Mouse (Mus musculus) hindbrain, postnatal 0 days (tissue): ENCODE measurements around the gene Dusp1. TPM values are rescaled to one million over a fixed set of nuclear protein-coding genes. Genes with fewer than 3 reads are reported as not detected.

ENCODE experiments used
- ATAC-seq: fragments of 200-750 bp; cut with Nextera tagmentation; 2 replicates; pipeline ENCODE4 v1.8.0; 2017; ENCODE audit warnings: mild to moderate bottlenecking, moderate TSS enrichment, moderate library complexity
- DNase-seq: peaks from one replicate; pipeline ENCODE4 v3.0.0-alpha.2; 2015; ENCODE audit warnings: low spot score
- H3K27ac ChIP-seq: fragments of 300-500 bp; sonication (generic); 2 replicates; pipeline ENCODE4 v1.5.1; 2014; ENCODE audit warnings: mild to moderate bottlenecking
- H3K27me3 ChIP-seq: fragments of 300-500 bp; sonication (generic); 2 replicates; pipeline ENCODE4 v1.6.1; 2014; ENCODE audit warnings: low read length, mixed read lengths; ENCODE audit not compliant: insufficient read depth
- H3K36me3 ChIP-seq: fragments of 300-500 bp; sonication (generic); 2 replicates; pipeline ENCODE4 v1.6.1; 2014; ENCODE audit warnings: low read length, mixed read lengths; ENCODE audit not compliant: insufficient read depth
- H3K4me1 ChIP-seq: fragments of 300-500 bp; sonication (generic); 2 replicates; pipeline ENCODE4 v1.6.1; 2014; ENCODE audit warnings: antibody characterized with exemption, low read length, mixed read lengths; ENCODE audit not compliant: insufficient read depth
- H3K4me2 ChIP-seq: fragments of 300-500 bp; sonication (generic); 2 replicates; pipeline ENCODE4 v1.6.1; 2014; ENCODE audit warnings: low read depth, mild to moderate bottlenecking, low read length, moderate library complexity, mixed read lengths
- H3K4me3 ChIP-seq: fragments of 300-500 bp; sonication (generic); 2 replicates; pipeline ENCODE4 v1.5.1; 2014; ENCODE audit warnings: low read length
- H3K9ac ChIP-seq: fragments of 300-500 bp; sonication (generic); replicated peaks from 2 replicates; pipeline ENCODE4 v1.6.1; 2014; ENCODE audit warnings: mild to moderate bottlenecking, low read length, moderate library complexity, mixed read lengths
- H3K9me3 ChIP-seq: fragments of 300-500 bp; sonication (generic); 2 replicates; pipeline ENCODE4 v1.6.1; 2016; ENCODE audit warnings: low read length, mixed read lengths
- CTCF ChIP-seq: IDR thresholded peaks from 2 replicates; pipeline ENCODE4 v1.5.1; 2016; ENCODE audit warnings: antibody characterized with exemption, control low read depth, low read depth
- WGBS: fragments of 180-500 bp; shearing (Covaris S2); extraction: QIAGEN DNeasy Blood & Tissue Kit; methylation state at CpG from one replicate; pipeline ENCODE4 v1.1.7; 2014; 5-methylcytosine and 5-hydroxymethylcytosine counted together
- polyA plus RNA-seq: library from polyadenylated mRNA; unstranded; fragments of >200 nt; fragmentation: Nextera tagmentation; extraction: Ambion mirVana; gene quantifications from 2 replicates; pipeline ENCODE4 v1.2.1, GENCODE M21; 2015
- total RNA-seq: library from RNA; depleted of rRNA; stranded (reverse); fragments of >200 nt; gene quantifications from 2 replicates; pipeline ENCODE4 v1.2.3, GENCODE M21; 2014

Gene Dusp1
- total and polyA plus RNA-seq, 2 experiments from 2014 or later = 27.0 to 51.4 TPM

- Histone ChIP-seq H3K9ac (no peak overlapping the region), H3K36me3 (no peaks in the 10 kb centered on the region), H3K4me3 (no peak overlapping the region), H3K4me2 (no peak overlapping the region), H3K27ac (no peak overlapping the region), H3K4me1 (no peaks in the 10 kb centered on the region; the same call in 1 of the 2 replicates), H3K27me3 (no peaks in the 10 kb centered on the region), H3K9me3 (no peaks in the 10 kb centered on the region)
- DNase-seq (no peak), ATAC-seq (no peak)
- TF ChIP-seq CTCF = no peak
- 18% methylated on average over 12 of the region's 12 CpGs for WGBS
These were observed 12.6 kb downstream of the Dusp1 start for GRCm38 (mm10) chr17:26549148-26549809.

DNA sequence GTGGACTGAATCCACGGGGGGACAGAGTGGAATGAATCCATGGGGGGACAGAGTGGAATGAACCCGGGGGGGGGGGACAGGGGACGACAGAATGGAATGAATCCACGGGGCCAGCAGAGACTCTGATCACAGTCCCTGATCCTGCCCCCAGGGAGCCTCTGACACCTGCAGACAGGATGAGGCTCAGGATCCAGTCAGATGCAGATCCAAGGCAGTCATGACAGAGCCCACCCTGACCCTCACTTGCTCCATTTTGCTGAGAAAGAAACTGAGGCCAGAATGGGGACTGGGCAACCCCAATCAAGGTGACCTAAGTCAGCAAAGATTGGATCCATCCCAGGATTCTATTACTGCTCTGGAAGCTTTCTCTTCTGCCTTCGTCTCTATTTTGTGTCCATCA, 13.4 kb downstream of the Dusp1 start:
- no peaks in the 10 kb centered on the region for H3K27me3 ChIP-seq
- H3K9me3 ChIP-seq = no peaks in the 10 kb centered on the region
- DNase-seq (no peak), ATAC-seq (no peak)
- H3K9ac ChIP-seq = no peak overlapping the region
- no peak overlapping the region for H3K4me3 ChIP-seq
- H3K27ac ChIP-seq = no peak overlapping the region
- 12% methylated on average over 4 of the region's 5 CpGs for WGBS
- H3K4me1 ChIP-seq = no peaks in the 10 kb centered on the region; the same call in 1 of the 2 replicates
- H3K36me3 ChIP-seq = no peaks in the 10 kb centered on the region
- H3K4me2 ChIP-seq = no peak overlapping the region
- TF ChIP-seq CTCF = no peak

DNA sequence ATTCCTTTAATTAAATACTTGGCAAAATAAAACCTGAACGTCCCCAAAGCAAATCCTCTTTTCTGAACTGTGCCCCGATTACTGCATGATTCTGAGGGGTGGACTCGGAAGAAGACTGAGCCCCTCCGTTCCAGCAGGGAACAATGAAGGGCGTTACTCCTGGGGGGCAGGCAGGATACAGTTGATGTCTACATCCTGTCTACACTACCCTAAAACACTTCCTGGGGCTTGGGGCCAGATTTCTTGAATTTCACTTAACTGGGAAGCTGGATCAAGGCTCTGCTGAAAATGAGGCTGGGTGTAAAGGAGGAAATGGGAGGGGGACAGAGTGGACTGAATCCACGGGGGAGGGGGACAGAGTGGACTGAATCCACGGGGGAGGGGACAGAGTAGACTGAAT, 14.2 kb downstream of the Dusp1 start:
- 40% methylated on average over 7 of the region's 7 CpGs for WGBS
- H3K27ac ChIP-seq = no peak overlapping the region
- H3K9ac ChIP-seq = no peak overlapping the region
- no peak overlapping the region for H3K4me2 ChIP-seq
- DNase-seq (no peak), ATAC-seq (no peak)
- no peaks in the 10 kb centered on the region for H3K9me3 ChIP-seq
- no peaks in the 10 kb centered on the region for H3K36me3 ChIP-seq
- no peak for TF ChIP-seq CTCF
- no peaks in the 10 kb centered on the region for H3K27me3 ChIP-seq
- no peaks in the 10 kb centered on the region; the same call in 1 of the 2 replicates for H3K4me1 ChIP-seq
- H3K4me3 ChIP-seq = no peak overlapping the region

DNA sequence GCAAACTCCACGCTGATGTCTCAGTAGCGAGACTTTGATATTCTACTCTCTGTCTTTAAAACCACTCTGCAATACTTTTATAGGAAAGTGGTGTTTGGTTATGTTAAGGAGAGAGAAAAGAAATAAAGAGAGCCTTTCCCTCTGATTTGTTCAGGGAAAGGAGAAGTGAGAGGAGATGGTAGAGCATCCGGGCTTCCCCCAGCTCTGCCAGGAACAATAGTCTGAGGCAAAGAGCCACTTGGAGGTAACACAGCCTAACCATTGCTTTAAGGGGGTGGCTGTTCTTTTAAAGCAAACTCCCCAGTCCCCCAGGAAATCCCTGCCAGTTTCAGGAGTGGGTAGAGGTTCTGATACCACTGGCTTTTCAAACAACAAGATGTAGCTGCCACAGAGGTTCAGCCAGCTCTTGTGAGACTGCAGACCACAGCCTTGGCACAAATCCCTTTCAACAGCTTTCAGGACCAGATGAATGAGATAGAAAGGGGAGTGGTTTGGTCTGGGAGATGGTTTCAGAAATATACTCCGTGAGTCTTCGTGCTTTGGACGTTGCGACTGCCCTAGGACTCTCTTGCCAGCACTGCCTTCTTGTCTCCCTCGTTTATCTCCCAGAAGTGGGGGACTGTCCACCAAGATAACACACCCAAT, 17.5 kb downstream of the Dusp1 start:
- Histone ChIP-seq H3K4me3 (no peak overlapping the region), H3K4me1 (no peaks in the 10 kb centered on the region; the same call in 1 of the 2 replicates), H3K27me3 (no peaks in the 10 kb centered on the region), H3K4me2 (no peak overlapping the region), H3K9me3 (no peaks in the 10 kb centered on the region), H3K36me3 (no peaks in the 10 kb centered on the region), H3K9ac (no peak overlapping the region), H3K27ac (no peak overlapping the region)
- DNase-seq (no peak), ATAC-seq (no peak)
- TF ChIP-seq CTCF = no peak
- WGBS = 78% methylated on average over 8 of the region's 8 CpGs

DNA sequence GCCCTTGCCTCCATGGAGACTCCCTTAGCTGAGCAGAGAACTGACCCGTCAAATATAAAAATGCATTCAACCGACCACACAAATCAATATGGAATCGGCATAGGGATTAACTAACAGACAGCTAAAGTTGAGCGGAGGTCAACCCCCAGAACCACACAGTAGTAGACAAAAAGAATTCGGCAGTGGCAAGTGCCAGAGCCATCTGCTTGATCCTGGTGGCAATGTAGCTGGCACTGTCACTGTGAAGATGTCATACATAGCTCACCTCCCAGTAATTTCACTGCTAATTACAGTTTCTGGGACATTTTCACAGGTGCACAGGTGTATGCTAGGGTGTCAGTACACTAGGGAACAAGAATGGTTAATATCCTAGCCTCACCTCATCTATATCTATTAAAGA, 21.8 kb downstream of the Dusp1 start:
- Histone ChIP-seq H3K27me3 (no peaks in the 10 kb centered on the region), H3K9ac (no peak overlapping the region), H3K4me3 (no peak overlapping the region), H3K4me2 (no peak overlapping the region), H3K9me3 (no peaks in the 10 kb centered on the region), H3K36me3 (no peaks in the 10 kb centered on the region), H3K27ac (no peak overlapping the region), H3K4me1 (no peaks in the 10 kb centered on the region)
- WGBS = 73% methylated on average over 5 of the region's 5 CpGs
- ATAC-seq (no peak), DNase-seq (no peak)
- TF ChIP-seq CTCF = no peak

- Histone ChIP-seq H3K9ac (no peak overlapping the region), H3K9me3 (no peaks in the 10 kb centered on the region), H3K27ac (no peak overlapping the region), H3K4me3 (no peak overlapping the region), H3K27me3 (no peaks in the 10 kb centered on the region), H3K36me3 (no peaks in the 10 kb centered on the region), H3K4me1 (no peaks in the 10 kb centered on the region), H3K4me2 (no peak overlapping the region)
- 33% methylated on average over 6 of the region's 6 CpGs for WGBS
- DNase-seq (no peak), ATAC-seq (no peak)
- TF ChIP-seq CTCF = no peak
These were observed 24.0 kb downstream of the Dusp1 start for GRCm38 (mm10) chr17:26537722-26538471.
